Mouse (Mus musculus) B cell, adult 2 months (primary cell): ENCODE results near the gene Gbp2b.
A peak's percentile ranks its signal among the peaks of the same experiment; 100 is the strongest.
"Not testable (repeated sequence)": the region's sequence is repeated elsewhere in the genome, so short reads cannot be mapped to it uniquely, and the experiment has no call there.

Experiments used
- DNase-seq, 2 experiments: peaks; one replicate each; pipeline ENCODE4 v3.0.0; 2022

The Gbp2b gene

DNA sequence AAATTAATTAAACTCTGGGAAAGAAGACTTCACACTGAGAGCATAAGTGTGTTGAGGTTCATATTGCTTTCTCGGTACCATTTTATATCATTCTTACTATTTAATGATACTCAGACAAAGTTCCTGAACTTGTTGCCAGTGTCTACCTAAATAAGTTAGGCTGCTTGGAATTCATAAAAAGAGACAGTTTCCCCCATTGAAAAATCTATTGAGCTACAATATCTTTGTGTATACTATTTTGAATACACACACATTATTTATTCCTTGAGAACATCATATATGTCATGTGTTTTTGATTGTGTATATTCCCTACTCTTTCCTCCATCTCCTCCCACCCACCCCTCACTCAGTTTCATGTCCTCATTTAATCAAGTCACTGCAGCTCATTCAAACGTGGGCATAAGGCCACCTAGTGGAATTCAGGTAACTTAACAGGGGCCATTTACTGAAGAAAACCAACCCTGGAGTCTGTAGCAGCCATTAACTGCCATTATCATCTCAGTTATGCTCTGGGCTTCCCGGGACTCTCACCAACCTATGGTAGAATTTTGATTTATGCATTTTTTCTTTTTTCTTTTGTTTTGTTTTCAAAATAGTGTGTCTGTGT is 26.4 kb downstream of the Gbp2b start:
- peak; percentile 42 to 49 for DNase-seq

DNA sequence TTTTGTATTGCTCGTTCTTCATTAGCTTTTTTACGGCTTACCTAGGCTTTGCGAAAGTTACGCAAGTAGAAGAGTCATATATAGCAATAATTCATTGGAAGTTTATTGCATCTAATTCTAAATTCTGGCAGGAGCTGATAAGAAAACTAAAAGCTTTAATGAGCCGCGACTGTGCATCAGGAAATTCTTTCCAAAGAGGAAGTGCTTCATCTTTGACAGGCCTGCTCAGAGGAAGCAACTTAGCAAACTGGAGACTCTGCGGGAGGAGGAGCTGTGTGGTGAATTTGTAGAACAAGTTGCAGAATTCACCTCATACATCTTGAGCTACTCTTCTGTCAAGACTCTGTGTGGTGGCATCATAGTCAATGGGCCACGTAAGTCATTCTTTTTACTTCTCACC is 35.7 kb downstream of the Gbp2b start:
- no peak for DNase-seq

DNA sequence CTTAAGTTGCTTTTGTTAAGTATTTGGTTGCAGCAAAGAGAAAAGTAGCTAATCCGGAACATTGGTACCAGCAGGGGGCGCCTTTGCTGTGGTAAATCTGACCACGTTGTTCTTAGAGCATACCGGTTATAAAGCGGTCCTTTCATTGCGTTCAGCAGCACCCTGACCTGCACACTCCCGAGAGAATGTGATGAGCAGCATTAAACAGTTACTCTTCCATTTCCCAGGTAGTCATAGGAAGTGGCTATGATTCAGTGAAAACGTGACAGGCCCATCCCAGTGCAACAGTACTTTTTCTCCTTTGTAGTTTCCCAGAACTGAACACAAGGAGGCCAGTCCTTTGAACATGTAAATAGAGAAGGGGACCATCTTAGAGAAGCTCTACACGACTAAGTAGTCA is 45.6 kb downstream of the Gbp2b start:
- DNase-seq, result peak; percentile 78 to 79

DNA sequence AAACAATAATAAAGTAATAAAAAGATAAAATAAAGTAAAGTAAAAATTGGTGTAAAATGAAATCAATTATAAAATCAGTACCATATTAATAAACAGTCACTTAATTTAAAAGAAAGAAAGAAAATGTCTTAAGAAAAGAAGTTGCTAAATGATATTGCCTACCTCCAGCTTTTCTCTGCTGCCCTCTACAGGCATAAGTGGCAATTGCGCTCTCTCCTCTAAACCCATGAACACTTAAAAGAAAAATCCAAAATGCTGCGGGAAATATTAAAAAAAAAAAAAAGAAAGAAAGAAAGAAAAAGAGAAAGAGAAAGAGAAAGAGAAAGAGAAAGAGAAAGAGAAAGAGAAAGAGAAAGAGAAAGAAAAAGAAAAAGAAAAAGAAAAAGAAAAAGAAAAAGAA is 51.3 kb downstream of the Gbp2b start:
- peak; percentile 79 for DNase-seq

DNA sequence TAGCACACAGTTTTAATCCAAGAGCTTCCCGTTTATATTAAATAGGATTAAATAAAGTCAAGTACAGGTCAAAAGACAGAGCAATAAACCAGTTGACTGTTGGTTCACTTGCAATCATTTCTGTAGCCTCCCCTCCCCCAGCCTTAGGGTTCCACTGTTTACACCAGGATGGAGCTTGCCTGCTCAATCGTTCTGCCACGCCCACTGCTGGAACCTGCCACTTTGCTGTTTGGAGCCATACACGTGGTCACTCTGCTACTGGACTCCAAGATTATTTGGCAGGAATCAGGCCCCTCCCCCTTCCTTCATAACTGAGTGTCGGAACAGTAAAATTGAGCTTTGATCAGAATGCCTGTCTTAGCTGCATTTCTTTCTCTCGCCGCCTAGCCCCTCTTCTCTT is 53.2 kb downstream of the Gbp2b start:
- DNase-seq, result not testable (repeated sequence)

DNA sequence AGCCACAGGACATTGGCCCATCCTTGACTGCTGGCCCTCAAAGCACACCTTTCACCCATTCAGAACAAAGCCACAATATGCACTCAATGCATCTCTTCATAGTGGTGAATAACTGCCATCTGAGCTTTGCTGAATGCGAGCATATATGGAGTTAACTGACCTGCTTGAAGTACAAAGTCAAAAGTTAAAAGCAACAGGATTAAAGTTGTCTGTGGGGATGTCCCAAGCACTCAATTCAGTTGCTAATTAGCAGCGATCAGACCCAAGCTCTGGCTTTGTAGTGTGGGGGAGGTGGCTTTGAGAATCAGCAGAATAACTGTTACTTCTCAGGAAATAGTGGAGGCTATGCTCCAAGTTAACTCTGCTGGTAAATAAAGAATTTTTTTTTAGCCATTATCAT is 55.6 kb downstream of the Gbp2b start:
- DNase-seq, result no peak

DNA sequence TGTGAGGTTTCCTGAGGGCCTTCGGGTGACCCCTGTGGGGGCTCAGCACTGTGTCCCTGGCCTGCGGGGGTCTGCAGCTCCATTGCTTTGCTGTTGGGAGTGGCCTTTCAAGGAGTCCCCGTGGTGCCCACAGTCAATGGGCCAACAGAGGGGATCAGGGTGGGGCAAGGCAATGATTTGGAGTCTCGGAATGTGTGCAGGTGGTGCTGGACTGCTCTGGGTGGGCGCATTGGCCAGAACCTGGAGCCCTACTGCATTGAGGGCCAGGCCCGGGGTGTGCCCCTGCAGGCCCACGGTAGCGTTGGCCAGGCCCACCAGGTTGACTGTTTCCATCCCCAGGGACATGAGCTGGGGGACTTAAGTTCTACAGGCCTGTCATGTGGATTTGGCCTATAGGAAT is 70.1 kb downstream of the Gbp2b start:
- no peak for DNase-seq
